Mouse (Mus musculus) forebrain, embryonic 15.5 days (tissue): ENCODE data around the gene Moxd1. TPM values are rescaled to one million over a fixed set of nuclear protein-coding genes. Genes with fewer than 3 reads are reported as not detected.

Source experiments
- ATAC-seq: fragments of 200-750 bp; cut with Nextera tagmentation; replicated peaks from 2 replicates; pipeline ENCODE4 v1.8.0; 2017; ENCODE audit warnings: mild to moderate bottlenecking, moderate TSS enrichment, moderate library complexity
- H3K27ac ChIP-seq: fragments of 300-500 bp; sonication (generic); replicated peaks from 2 replicates; pipeline ENCODE4 v1.5.1; 2015; ENCODE audit warnings: mild to moderate bottlenecking, inconsistent platforms
- H3K27me3 ChIP-seq: fragments of 300-500 bp; sonication (generic); 2 replicates; pipeline ENCODE4 v1.6.1; 2015; ENCODE audit warnings: inconsistent platforms
- H3K36me3 ChIP-seq: fragments of 300-500 bp; sonication (generic); 2 replicates; pipeline ENCODE4 v1.6.1; 2015; ENCODE audit warnings: mild to moderate bottlenecking, inconsistent platforms
- H3K4me1 ChIP-seq: fragments of 300-500 bp; sonication (generic); 2 replicates; pipeline ENCODE4 v1.6.1; 2015; ENCODE audit warnings: inconsistent platforms
- H3K4me2 ChIP-seq: fragments of 300-500 bp; sonication (generic); replicated peaks from 2 replicates; pipeline ENCODE4 v1.6.1; 2015; ENCODE audit warnings: mild to moderate bottlenecking, inconsistent platforms
- H3K4me3 ChIP-seq: fragments of 300-500 bp; sonication (generic); 2 replicates; pipeline ENCODE4 v1.5.1; 2015; ENCODE audit warnings: mild to moderate bottlenecking, inconsistent platforms
- H3K9ac ChIP-seq: fragments of 300-500 bp; sonication (generic); replicated peaks from 2 replicates; pipeline ENCODE4 v1.6.1; 2015; ENCODE audit warnings: mild to moderate bottlenecking, inconsistent platforms
- H3K9me3 ChIP-seq: fragments of 300-500 bp; sonication (generic); 2 replicates; pipeline ENCODE4 v1.6.1; 2016; ENCODE audit warnings: inconsistent platforms
- WGBS: fragments of 180-500 bp; shearing (Covaris S2); methylation state at CpG from one replicate; pipeline ENCODE4 v1.1.7; 2015; ENCODE audit warnings: mixed read lengths; 5-methylcytosine and 5-hydroxymethylcytosine counted together
- polyA plus RNA-seq: library from polyadenylated mRNA; unstranded; fragments of >200 nt; fragmentation: Nextera tagmentation; extraction: Ambion mirVana; gene quantifications from 2 replicates; pipeline ENCODE4 v1.2.1, GENCODE M21; 2015

The Moxd1 gene
- 2.4 and 2.8 TPM in 2 replicates for polyA plus RNA-seq

GRCm38 (mm10) chr10:24223449-24224143 lies at the start of gene Moxd1:
Gene Moxd1 (plus strand): TSS chr10:24223517.
- Histone ChIP-seq H3K9ac (peak within 1 kb of the TSS; percentile 42), H3K27ac (no peak within 1 kb of the TSS), H3K27me3 (peaks cover 19% of the 10 kb centered on the region), H3K4me2 (peak within 1 kb of the TSS; percentile 95), H3K36me3 (no peaks in the 10 kb centered on the region), H3K4me3 (peak within 1 kb of the TSS; percentile 52), H3K4me1 (peaks cover 15% of the 10 kb centered on the region), H3K9me3 (no peaks in the 10 kb centered on the region)
- WGBS = 2% methylated on average over 56 of the region's 56 CpGs
- ATAC-seq = peak; percentile 75

- no peak for ATAC-seq
- Histone ChIP-seq H3K27me3 (no peaks in the 10 kb centered on the region), H3K4me2 (no peak overlapping the region), H3K27ac (no peak overlapping the region), H3K9ac (no peak overlapping the region), H3K9me3 (no peaks in the 10 kb centered on the region), H3K4me3 (no peak overlapping the region), H3K4me1 (no peaks in the 10 kb centered on the region), H3K36me3 (peaks cover 22% of the 10 kb centered on the region)
- WGBS = 54% methylated on average over 7 of the region's 7 CpGs
These were observed 32.9 kb upstream of the Moxd1 start for GRCm38 (mm10) chr10:24190392-24190791.

- Histone ChIP-seq H3K4me2 (no peak overlapping the region), H3K4me1 (no peaks in the 10 kb centered on the region), H3K27me3 (no peaks in the 10 kb centered on the region), H3K9me3 (no peaks in the 10 kb centered on the region), H3K27ac (no peak overlapping the region), H3K9ac (no peak overlapping the region), H3K36me3 (peaks cover 8% of the 10 kb centered on the region; the same call in 1 of the 2 replicates), H3K4me3 (no peak overlapping the region)
- ATAC-seq = peak; percentile 69; the same call in 1 of the 2 replicates
- WGBS = 73% methylated on average over 1 of the region's 1 CpGs
These were observed 31.3 kb upstream of the Moxd1 start for GRCm38 (mm10) chr10:24191977-24192376.

GRCm38 (mm10) chr10:24199303-24199702 lies 24.0 kb upstream of the Moxd1 start:
- H3K4me2 ChIP-seq = no peak overlapping the region
- 53% methylated on average over 12 of the region's 12 CpGs for WGBS

GRCm38 (mm10) chr10:24200099-24200498 lies 23.2 kb upstream of the Moxd1 start:
- Histone ChIP-seq H3K9ac (no peak overlapping the region), H3K4me2 (no peak overlapping the region), H3K4me3 (no peak overlapping the region), H3K27me3 (no peaks in the 10 kb centered on the region), H3K27ac (no peak overlapping the region), H3K4me1 (no peaks in the 10 kb centered on the region), H3K9me3 (no peaks in the 10 kb centered on the region), H3K36me3 (no peaks in the 10 kb centered on the region)
- 79% methylated on average over 3 of the region's 3 CpGs for WGBS
- no peak for ATAC-seq

More at GRCm38 (mm10) chr10:24199303-24199702, 24.0 kb upstream of the Moxd1 start:
- ATAC-seq = no peak
- Histone ChIP-seq H3K9ac (no peak overlapping the region), H3K36me3 (no peaks in the 10 kb centered on the region), H3K27me3 (no peaks in the 10 kb centered on the region), H3K27ac (no peak overlapping the region), H3K4me3 (no peak overlapping the region), H3K9me3 (no peaks in the 10 kb centered on the region), H3K4me1 (no peaks in the 10 kb centered on the region)

GRCm38 (mm10) chr10:24210075-24210474 lies 13.2 kb upstream of the Moxd1 start:
- ATAC-seq = no peak
- Histone ChIP-seq H3K4me3 (no peak overlapping the region), H3K27me3 (no peaks in the 10 kb centered on the region), H3K4me1 (no peaks in the 10 kb centered on the region), H3K36me3 (no peaks in the 10 kb centered on the region), H3K9me3 (no peaks in the 10 kb centered on the region), H3K4me2 (no peak overlapping the region), H3K9ac (no peak overlapping the region), H3K27ac (no peak overlapping the region)
- WGBS = 87% methylated on average over 6 of the region's 6 CpGs

- H3K4me1 ChIP-seq = no peaks in the 10 kb centered on the region
- H3K4me2 ChIP-seq = no peak overlapping the region
- H3K27me3 ChIP-seq = no peaks in the 10 kb centered on the region
- no peaks in the 10 kb centered on the region for H3K9me3 ChIP-seq
- ATAC-seq = no peak
- no peaks in the 10 kb centered on the region for H3K36me3 ChIP-seq
- H3K4me3 ChIP-seq = no peak overlapping the region
- no peak overlapping the region for H3K27ac ChIP-seq
- WGBS = 66% methylated on average over 5 of the region's 5 CpGs
- H3K9ac ChIP-seq = no peak overlapping the region
These were observed 10.0 kb upstream of the Moxd1 start for GRCm38 (mm10) chr10:24213297-24213696.

GRCm38 (mm10) chr10:24217558-24218268 lies 5.6 kb upstream of the Moxd1 start:
- Histone ChIP-seq H3K27me3 (peaks cover 6% of the 10 kb centered on the region), H3K9me3 (no peaks in the 10 kb centered on the region), H3K4me2 (no peak overlapping the region), H3K4me1 (no peaks in the 10 kb centered on the region), H3K4me3 (no peak overlapping the region), H3K9ac (no peak overlapping the region), H3K36me3 (no peaks in the 10 kb centered on the region), H3K27ac (no peak overlapping the region)
- ATAC-seq = no peak
- WGBS = 53% methylated on average over 6 of the region's 6 CpGs

- no peak overlapping the region for H3K4me3 ChIP-seq
- 81% methylated on average over 5 of the region's 5 CpGs for WGBS
- H3K9me3 ChIP-seq = no peaks in the 10 kb centered on the region
- H3K4me1 ChIP-seq = peaks cover 11% of the 10 kb centered on the region
- no peak overlapping the region for H3K27ac ChIP-seq
- ATAC-seq = no peak
- H3K27me3 ChIP-seq = peaks cover 19% of the 10 kb centered on the region
- H3K36me3 ChIP-seq = no peaks in the 10 kb centered on the region
- H3K9ac ChIP-seq = no peak overlapping the region
- H3K4me2 ChIP-seq = no peak overlapping the region
These were observed 2.4 kb upstream of the Moxd1 start for GRCm38 (mm10) chr10:24220931-24221330.

- WGBS = 9% methylated on average over 6 of the region's 6 CpGs
- no peak; the same call in 1 of the 2 replicates for ATAC-seq
These were observed 406 bp upstream of the Moxd1 start for GRCm38 (mm10) chr10:24222911-24223310.

GRCm38 (mm10) chr10:24224591-24224990 lies 1.3 kb downstream of the Moxd1 start:
- WGBS = 43% methylated on average over 8 of the region's 8 CpGs
- Histone ChIP-seq H3K4me1 (peaks cover 19% of the 10 kb centered on the region), H3K27me3 (peaks cover 19% of the 10 kb centered on the region), H3K4me3 (no peak overlapping the region), H3K36me3 (no peaks in the 10 kb centered on the region), H3K9me3 (no peaks in the 10 kb centered on the region), H3K4me2 (no peak overlapping the region), H3K9ac (no peak overlapping the region), H3K27ac (no peak overlapping the region)
- no peak for ATAC-seq

More at GRCm38 (mm10) chr10:24222911-24223310, 406 bp upstream of the Moxd1 start:
- Histone ChIP-seq H3K27ac (no peak overlapping the region), H3K4me1 (peaks cover 11% of the 10 kb centered on the region), H3K4me3 (peak overlapping the region; percentile 52), H3K9ac (peak overlapping the region; percentile 42), H3K36me3 (no peaks in the 10 kb centered on the region), H3K27me3 (peaks cover 19% of the 10 kb centered on the region), H3K9me3 (no peaks in the 10 kb centered on the region), H3K4me2 (peak overlapping the region; percentile 95)

- Histone ChIP-seq H3K9ac (no peak overlapping the region), H3K36me3 (no peaks in the 10 kb centered on the region), H3K4me2 (no peak overlapping the region), H3K4me1 (peaks cover 12% of the 10 kb centered on the region), H3K9me3 (no peaks in the 10 kb centered on the region), H3K27me3 (peaks cover 4% of the 10 kb centered on the region), H3K4me3 (no peak overlapping the region), H3K27ac (no peak overlapping the region)
- ATAC-seq = no peak; the same call in 1 of the 2 replicates
- WGBS = 22% methylated on average over 12 of the region's 12 CpGs
These were observed 5.2 kb downstream of the Moxd1 start for GRCm38 (mm10) chr10:24228318-24229183.
